Mouse (Mus musculus): ENCODE data around the gene Cyren.

DNA sequence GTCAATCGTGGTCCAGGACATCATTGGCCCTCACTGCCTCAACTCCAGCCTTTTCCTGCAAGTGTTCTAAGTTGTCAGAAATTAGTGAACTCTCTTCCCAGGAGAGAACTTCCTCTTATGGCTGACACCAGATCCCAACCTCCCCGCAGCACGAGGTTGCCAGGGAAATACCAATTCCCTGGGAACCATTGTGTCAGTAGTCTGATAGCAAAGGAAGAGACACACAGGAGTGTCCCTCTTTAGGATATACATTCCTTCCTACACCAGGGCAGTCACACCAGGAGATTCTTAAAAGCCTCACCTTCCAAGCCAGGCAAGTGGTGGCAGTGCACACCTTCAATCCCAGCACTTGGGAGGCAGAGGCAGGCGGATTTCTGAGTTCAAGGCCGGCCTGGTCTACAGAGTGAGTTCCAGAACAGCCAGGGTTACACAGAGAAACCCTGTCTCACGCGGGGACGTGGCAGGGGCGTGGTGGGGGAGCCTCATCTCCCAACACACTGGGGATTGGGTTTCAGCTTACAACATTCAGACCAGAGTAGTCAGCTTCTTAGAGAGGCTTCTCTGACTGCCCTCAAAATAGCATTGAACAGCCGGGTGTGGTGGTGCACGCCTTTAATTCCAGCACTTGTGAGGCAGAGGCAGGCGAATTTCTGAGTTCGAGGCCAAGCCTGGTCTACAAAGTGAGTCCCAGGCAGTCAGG lies 35.6 kb upstream of the Cyren start:
- TF ChIP-seq HCFC1 (IDR thresholded peaks at IDR 0.05; ENCODE audit: borderline replicate concordance, insufficient read depth, low read length): no peak
- TF ChIP-seq MAFK (IDR thresholded peaks at IDR 0.05; ENCODE audit: insufficient read depth, low read depth, low read length): no peak

All from ES-E14 (cell line).